In genomic region chr9:116375658-116376357, GRCm38 (mm10) we compare ENCODE assay signal across 8 mouse cellular contexts.
A peak's percentile ranks its signal among the peaks of the same experiment; 100 is the strongest.
DNase-seq lines count a peak whose midpoint lies in the region; ATAC-seq and TF ChIP-seq lines count a peak whose summit lies in the region.

No protein-coding gene starts in this region.

- H3K36me3 ChIP-seq in heart, embryonic 12.5 days: no peaks in the 10 kb centered on the region
- no peaks in the 10 kb centered on the region for H3K36me3 ChIP-seq in kidney, adult 2 months (ENCODE audit: control insufficient read depth, insufficient read depth, low read length)

- intact Hi-C loops in left cerebral cortex, postnatal 36 days (cut with DNase I): no loop called here

- ATAC-seq in heart, embryonic 12.5 days (ENCODE audit: insufficient number of reproducible peaks, low FRiP score): no peak
- ATAC-seq in monocyte, adult 5-6 weeks (replicated peaks; ENCODE audit: insufficient number of reproducible peaks, low FRiP score, low TSS enrichment, poor library complexity, severe bottlenecking): peak; percentile 96
- ATAC-seq in activated CD4-positive, CD25-positive, alpha-beta regulatory T cell, adult 4 months: no peak

- no peak overlapping the region for H3K27ac ChIP-seq in heart, embryonic 12.5 days (ENCODE audit: poor library complexity, severe bottlenecking)
- peak overlapping the region; percentile 35; the same call in 1 of the 2 replicates for H3K27ac ChIP-seq in kidney, adult 2 months (ENCODE audit: insufficient read depth, low read depth, low read length)

- no peak overlapping the region for H3K4me2 ChIP-seq in heart, embryonic 12.5 days

- TF ChIP-seq POLR2A in kidney, adult 2 months (IDR thresholded peaks at IDR 0.05; ENCODE audit: low read depth, low read length): no peak

- no peaks in the 10 kb centered on the region for H3K27me3 ChIP-seq in heart, embryonic 12.5 days (replicated peaks)
- H3K27me3 ChIP-seq in kidney, adult 2 months (replicated peaks; ENCODE audit: control insufficient read depth, insufficient read depth, low read length): no peaks in the 10 kb centered on the region

- 60% methylated on average over 12 of the region's 12 CpGs for WGBS in heart, embryonic 12.5 days
- 53% methylated on average over 12 of the region's 12 CpGs for WGBS in kidney, adult 2 months

- H3K9me3 ChIP-seq in heart, embryonic 12.5 days (replicated peaks): no peaks in the 10 kb centered on the region

- TF ChIP-seq CTCF in kidney, adult 2 months (conservative IDR thresholded peaks at IDR 0.05; ENCODE audit: insufficient read depth, insufficient read length, low read depth, low read length): no peak

- DNase-seq in heart, adult 11 months: peak; percentile 99
- DNase-seq in adrenal gland, postnatal 4 days (ENCODE audit: low spot score in 2 of 2): peak; percentile 15 to 55
- peak; percentile 46 to 62 for DNase-seq in frontal cortex, postnatal 10 days (ENCODE audit: low spot score in 2 of 2)
- peak; percentile 79 for DNase-seq in kidney, adult 2 months
- DNase-seq in left cerebral cortex, postnatal 36 days (ENCODE audit: low spot score in 2 of 2): peak; percentile 54

- H3K4me3 ChIP-seq in heart, embryonic 12.5 days: no peak overlapping the region
- H3K4me3 ChIP-seq in kidney, adult 2 months (ENCODE audit: insufficient read depth, low read depth, low read length): no peak overlapping the region

- H3K4me1 ChIP-seq in heart, embryonic 12.5 days (replicated peaks): 0 out of 2 replicates have a peak, but pooled peaks cover 2% of the 10 kb centered on the region
- H3K4me1 ChIP-seq in kidney, adult 2 months (ENCODE audit: control insufficient read depth, insufficient read depth, low read length): no peaks in the 10 kb centered on the region; the same call in 1 of the 2 replicates

- H3K9ac ChIP-seq in heart, embryonic 12.5 days: no peak overlapping the region

Comparison
In these comparisons a context has a peak if more than half of its experiments do, and no peak if none do; other contexts are left out.
1. DNase-seq: peak in every context shown above with its lines; median percentile 99 in heart, adult 11 months; 79 in kidney, adult 2 months; 54 in frontal cortex, postnatal 10 days; 54 in left cerebral cortex, postnatal 36 days; 35 in adrenal gland, postnatal 4 days.